Mouse (Mus musculus) midbrain, embryonic 16.5 days (tissue): ENCODE results near the gene Slc35c1. TPM values are rescaled to one million over a fixed set of nuclear protein-coding genes. Genes with fewer than 3 reads are reported as not detected.

ENCODE experiments used
- ATAC-seq: fragments of 200-750 bp; cut with Nextera tagmentation; 2 replicates; pipeline ENCODE4 v1.8.0; 2017; ENCODE audit warnings: moderate TSS enrichment
- H3K27ac ChIP-seq: fragments of 300-500 bp; sonication (generic); 2 replicates; pipeline ENCODE4 v1.5.1; 2014; ENCODE audit warnings: mild to moderate bottlenecking, low read length, mixed read lengths
- H3K27me3 ChIP-seq: fragments of 300-500 bp; sonication (generic); 2 replicates; pipeline ENCODE4 v1.6.1; 2014; ENCODE audit warnings: low read depth, low read length, mixed read lengths; ENCODE audit not compliant: control insufficient read depth, insufficient read depth
- H3K36me3 ChIP-seq: fragments of 300-500 bp; sonication (generic); 2 replicates; pipeline ENCODE4 v1.6.1; 2014; ENCODE audit warnings: mild to moderate bottlenecking, low read length, moderate library complexity, mixed read lengths; ENCODE audit not compliant: control insufficient read depth, insufficient read depth
- H3K4me1 ChIP-seq: fragments of 300-500 bp; sonication (generic); 2 replicates; pipeline ENCODE4 v1.6.1; 2014; ENCODE audit warnings: mild to moderate bottlenecking, low read length, mixed read lengths; ENCODE audit not compliant: control insufficient read depth, insufficient read depth
- H3K4me2 ChIP-seq: fragments of 300-500 bp; sonication (generic); 2 replicates; pipeline ENCODE4 v1.6.1; 2014; ENCODE audit warnings: mild to moderate bottlenecking, low read length, mixed read lengths
- H3K4me3 ChIP-seq: fragments of 300-500 bp; sonication (generic); 2 replicates; pipeline ENCODE4 v1.5.1; 2014; ENCODE audit warnings: low read depth, mild to moderate bottlenecking, low read length, moderate library complexity, mixed read lengths
- H3K9ac ChIP-seq: fragments of 300-500 bp; sonication (generic); 2 replicates; pipeline ENCODE4 v1.6.1; 2014; ENCODE audit warnings: low read depth, low read length, mixed read lengths
- H3K9me3 ChIP-seq: fragments of 300-500 bp; sonication (generic); replicated peaks from 2 replicates; pipeline ENCODE4 v1.6.1; 2014; ENCODE audit warnings: mild to moderate bottlenecking, low read length, mixed read lengths; ENCODE audit not compliant: control insufficient read depth, poor library complexity, severe bottlenecking
- WGBS: fragments of 180-500 bp; shearing (Covaris S2); extraction: QIAGEN DNeasy Blood & Tissue Kit; methylation state at CpG from one replicate; pipeline ENCODE4 v1.1.7; 2014; 5-methylcytosine and 5-hydroxymethylcytosine counted together
- polyA plus RNA-seq: library from polyadenylated mRNA; unstranded; fragments of >200 nt; fragmentation: Nextera tagmentation; extraction: Ambion mirVana; gene quantifications from 2 replicates; pipeline ENCODE4 v1.2.1, GENCODE M21; 2015

Gene Slc35c1
- polyA plus RNA-seq, 1 experiment from 2014 or later = 17.9 TPM

DNA sequence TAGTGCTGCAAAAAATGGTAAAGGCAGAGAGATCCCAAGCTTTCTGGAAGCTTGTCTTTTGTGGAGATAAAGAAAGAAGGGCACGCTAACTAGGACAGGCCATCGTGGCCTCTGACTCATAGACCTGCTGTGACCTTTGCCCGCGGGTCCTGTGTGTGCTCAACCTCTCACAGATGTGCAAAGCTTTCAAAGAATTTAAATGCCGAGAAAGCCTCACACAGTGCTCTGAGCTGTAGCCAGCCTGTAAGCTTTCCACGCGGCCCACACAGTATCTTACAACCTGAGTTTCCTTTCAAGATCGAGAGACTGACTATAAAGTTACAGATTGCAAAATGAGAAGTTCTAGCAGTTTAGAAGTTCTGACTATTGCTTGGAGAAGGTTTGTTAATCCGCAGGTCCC, 14.4 kb downstream of the Slc35c1 start:
- Histone ChIP-seq H3K36me3 (no peaks in the 10 kb centered on the region), H3K9ac (no peak overlapping the region), H3K4me3 (no peak overlapping the region), H3K4me1 (no peaks in the 10 kb centered on the region), H3K9me3 (no peaks in the 10 kb centered on the region), H3K27me3 (no peaks in the 10 kb centered on the region), H3K4me2 (no peak overlapping the region), H3K27ac (no peak overlapping the region)
- WGBS = 37% methylated on average over 9 of the region's 9 CpGs
- ATAC-seq = no peak

DNA sequence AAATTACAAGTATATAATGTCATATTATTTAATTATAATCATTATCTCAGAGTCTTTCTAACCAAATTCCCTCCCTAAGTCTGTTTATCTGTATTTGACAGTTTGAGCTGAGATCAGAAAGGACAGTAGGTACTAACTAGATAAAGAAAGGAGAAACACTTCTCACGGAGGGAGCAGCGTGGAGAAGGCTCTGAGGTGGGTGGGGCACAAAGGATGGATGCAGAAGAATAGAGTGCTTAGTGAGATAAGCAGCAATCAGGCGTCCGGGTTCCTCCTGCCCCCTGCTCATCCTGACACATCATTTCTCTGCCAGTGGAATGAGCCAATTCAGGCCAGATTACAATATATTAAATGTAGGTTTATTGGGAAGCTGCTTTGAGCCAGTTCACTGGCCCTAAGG, 16.0 kb downstream of the Slc35c1 start:
- no peak overlapping the region for H3K4me3 ChIP-seq
- no peak overlapping the region for H3K4me2 ChIP-seq
- no peaks in the 10 kb centered on the region for H3K4me1 ChIP-seq
- WGBS = 32% methylated on average over 4 of the region's 4 CpGs
- H3K9ac ChIP-seq = no peak overlapping the region
- H3K27me3 ChIP-seq = no peaks in the 10 kb centered on the region
- no peaks in the 10 kb centered on the region for H3K9me3 ChIP-seq
- ATAC-seq = no peak
- no peaks in the 10 kb centered on the region for H3K36me3 ChIP-seq
- H3K27ac ChIP-seq = no peak overlapping the region

DNA sequence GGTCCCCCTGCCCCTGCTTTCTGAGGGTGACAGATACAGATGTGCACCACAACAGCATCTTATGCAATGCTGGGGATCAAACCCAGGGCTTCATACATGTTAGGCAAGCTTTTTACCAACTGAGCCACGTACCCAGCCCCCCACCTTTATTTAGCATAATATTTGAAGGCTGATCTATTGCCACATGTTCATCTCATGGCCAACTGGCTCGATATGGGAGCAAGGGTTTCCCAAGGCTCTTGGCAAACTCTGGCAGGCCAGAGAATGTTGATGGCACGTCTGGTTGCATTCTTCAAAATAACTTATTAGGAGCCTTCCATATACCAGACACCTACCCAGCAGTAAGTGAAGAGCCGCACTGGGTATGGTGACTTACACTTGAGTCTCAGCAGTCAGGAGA, 17.0 kb downstream of the Slc35c1 start:
- H3K4me1 ChIP-seq = no peaks in the 10 kb centered on the region
- H3K27ac ChIP-seq = no peak overlapping the region
- WGBS = 86% methylated on average over 4 of the region's 4 CpGs
- no peaks in the 10 kb centered on the region for H3K36me3 ChIP-seq
- no peak for ATAC-seq
- no peak overlapping the region for H3K4me2 ChIP-seq
- no peak overlapping the region for H3K9ac ChIP-seq
- no peak overlapping the region for H3K4me3 ChIP-seq
- no peaks in the 10 kb centered on the region for H3K27me3 ChIP-seq
- no peaks in the 10 kb centered on the region for H3K9me3 ChIP-seq

GRCm38 (mm10) chr2:92442419-92443001, 17.8 kb downstream of the Slc35c1 start:
- Histone ChIP-seq H3K9me3 (no peaks in the 10 kb centered on the region), H3K4me3 (no peak overlapping the region), H3K9ac (no peak overlapping the region), H3K27me3 (no peaks in the 10 kb centered on the region), H3K4me1 (no peaks in the 10 kb centered on the region), H3K36me3 (no peaks in the 10 kb centered on the region), H3K4me2 (no peak overlapping the region), H3K27ac (no peak overlapping the region)
- no peak; the same call in 1 of the 2 replicates for ATAC-seq
- WGBS = 68% methylated on average over 12 of the region's 12 CpGs

- H3K9me3 ChIP-seq = no peaks in the 10 kb centered on the region
- H3K4me1 ChIP-seq = no peaks in the 10 kb centered on the region
- no peak overlapping the region for H3K9ac ChIP-seq
- no peaks in the 10 kb centered on the region for H3K27me3 ChIP-seq
- H3K4me3 ChIP-seq = no peak overlapping the region
- ATAC-seq = no peak
- no peak overlapping the region for H3K27ac ChIP-seq
- no peaks in the 10 kb centered on the region for H3K36me3 ChIP-seq
- WGBS = 71% methylated on average over 6 of the region's 6 CpGs
- no peak overlapping the region for H3K4me2 ChIP-seq
Measured at GRCm38 (mm10) chr2:92440432-92440831, 19.9 kb downstream of the Slc35c1 start.

DNA sequence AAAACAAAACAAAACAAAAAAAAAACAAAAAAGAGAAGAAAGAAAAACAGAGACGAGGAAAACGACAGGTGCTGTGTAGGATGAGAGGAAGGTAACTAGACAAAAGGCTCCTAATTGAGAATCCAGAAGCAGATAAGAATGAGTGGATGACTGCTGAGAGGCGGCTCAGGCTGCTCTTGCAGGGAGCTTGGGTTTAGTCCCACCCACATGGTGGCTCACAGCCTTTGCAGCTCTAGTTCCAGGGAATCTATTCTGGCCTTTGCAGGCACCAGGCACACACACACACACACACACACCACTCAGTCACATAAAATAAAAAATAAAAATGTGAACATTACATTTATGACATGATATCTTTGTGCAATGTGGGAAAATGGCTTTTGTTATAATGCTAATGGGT, 21.8 kb downstream of the Slc35c1 start:
- ATAC-seq = no peak
- 71% methylated on average over 3 of the region's 3 CpGs for WGBS

DNA sequence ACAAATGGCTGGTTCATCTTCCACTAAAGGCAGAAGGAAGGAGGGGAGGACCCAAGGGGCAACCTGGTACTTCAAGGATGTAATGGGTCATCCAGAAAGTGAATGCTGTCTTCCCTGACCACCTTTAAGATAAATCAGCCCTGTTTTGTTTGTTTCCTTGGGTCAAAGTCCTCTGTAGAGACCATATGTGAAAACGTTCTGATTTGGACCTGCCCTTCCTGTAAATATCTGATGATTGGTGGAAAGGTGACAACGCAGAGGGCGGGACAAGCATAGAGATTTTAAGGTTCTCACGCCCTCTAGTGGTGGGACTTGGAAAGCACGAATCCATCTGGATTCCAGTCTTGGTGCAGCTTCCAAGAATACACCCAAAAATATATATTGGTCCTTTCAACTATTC, 22.5 kb downstream of the Slc35c1 start:
- Histone ChIP-seq H3K9ac (no peak overlapping the region), H3K36me3 (no peaks in the 10 kb centered on the region), H3K27ac (no peak overlapping the region), H3K4me3 (peak overlapping the region; percentile 8; the same call in 1 of the 2 replicates), H3K9me3 (no peaks in the 10 kb centered on the region), H3K27me3 (no peaks in the 10 kb centered on the region), H3K4me2 (peak overlapping the region; percentile 42), H3K4me1 (peaks cover 11% of the 10 kb centered on the region)
- ATAC-seq = no peak
- 0% methylated on average over 5 of the region's 5 CpGs for WGBS

More for the DNA sequence above, 21.8 kb downstream of the Slc35c1 start:
- H3K36me3 ChIP-seq = no peaks in the 10 kb centered on the region
- peaks cover 7% of the 10 kb centered on the region for H3K4me1 ChIP-seq
- no peak overlapping the region for H3K4me2 ChIP-seq
- H3K27me3 ChIP-seq = no peaks in the 10 kb centered on the region
- H3K9ac ChIP-seq = no peak overlapping the region
- no peak overlapping the region for H3K27ac ChIP-seq
- H3K4me3 ChIP-seq = no peak overlapping the region
- no peaks in the 10 kb centered on the region for H3K9me3 ChIP-seq

GRCm38 (mm10) chr2:92437366-92437765, 23.0 kb downstream of the Slc35c1 start:
- no peak overlapping the region for H3K27ac ChIP-seq
- WGBS = 84% methylated on average over 4 of the region's 4 CpGs
- no peak for ATAC-seq
- H3K4me2 ChIP-seq = no peak overlapping the region
- no peaks in the 10 kb centered on the region for H3K36me3 ChIP-seq
- H3K4me3 ChIP-seq = no peak overlapping the region
- peaks cover 16% of the 10 kb centered on the region for H3K4me1 ChIP-seq
- no peaks in the 10 kb centered on the region for H3K27me3 ChIP-seq
- H3K9me3 ChIP-seq = no peaks in the 10 kb centered on the region
- no peak overlapping the region for H3K9ac ChIP-seq

DNA sequence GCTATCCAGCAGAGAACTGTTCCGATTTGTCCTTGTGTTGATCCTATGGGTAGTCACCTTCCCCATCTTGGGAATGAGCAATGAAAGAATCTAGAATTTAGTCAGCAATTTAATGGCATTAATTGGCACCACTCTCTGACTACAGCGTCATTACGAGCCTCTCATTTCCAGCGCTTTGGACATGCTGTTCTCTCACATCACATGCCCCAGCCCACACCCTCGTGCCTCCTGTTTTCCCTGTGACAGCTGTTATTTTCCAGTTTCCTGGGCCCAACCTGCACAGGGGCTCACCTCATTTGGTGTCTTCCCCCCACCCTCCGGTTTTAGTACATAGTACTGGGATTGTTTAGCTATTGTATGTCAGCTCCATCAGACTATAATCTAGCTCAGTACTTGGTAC, 25.3 kb downstream of the Slc35c1 start:
- Histone ChIP-seq H3K4me3 (no peak overlapping the region), H3K27ac (no peak overlapping the region), H3K4me1 (peaks cover 35% of the 10 kb centered on the region), H3K27me3 (no peaks in the 10 kb centered on the region), H3K4me2 (peak overlapping the region; percentile 77), H3K36me3 (no peaks in the 10 kb centered on the region), H3K9ac (peak overlapping the region; percentile 59; the same call in 1 of the 2 replicates), H3K9me3 (no peaks in the 10 kb centered on the region)
- WGBS = 63% methylated on average over 6 of the region's 6 CpGs
- ATAC-seq = no peak
